Mouse (Mus musculus) monocyte, adult 5-6 weeks (primary cell): Measurements from ENCODE around the gene Zfpl1. TPM values are rescaled to one million over a fixed set of nuclear protein-coding genes. Genes with fewer than 3 reads are reported as not detected.
"Not testable (repeated sequence)": the region's sequence is repeated elsewhere in the genome, so short reads cannot be mapped to it uniquely, and the experiment has no call there.

Source experiments
- ATAC-seq: fragments of 153-309, 156-312 bp; replicated peaks from 2 replicates; pipeline ENCODE4 v1.8.0; 2017; ENCODE audit warnings: mild to moderate bottlenecking; ENCODE audit not compliant: low TSS enrichment, insufficient number of reproducible peaks, severe bottlenecking, poor library complexity, low FRiP score
- total RNA-seq: library from RNA; stranded (forward); fragments of 200-1000, 200-491, 200-594 nt; gene quantifications from 3 replicates; pipeline ENCODE4 v1.2.3, GENCODE M21; 2017

Gene Zfpl1
- total RNA-seq, 1 experiment from 2014 or later = 29.3 TPM

DNA sequence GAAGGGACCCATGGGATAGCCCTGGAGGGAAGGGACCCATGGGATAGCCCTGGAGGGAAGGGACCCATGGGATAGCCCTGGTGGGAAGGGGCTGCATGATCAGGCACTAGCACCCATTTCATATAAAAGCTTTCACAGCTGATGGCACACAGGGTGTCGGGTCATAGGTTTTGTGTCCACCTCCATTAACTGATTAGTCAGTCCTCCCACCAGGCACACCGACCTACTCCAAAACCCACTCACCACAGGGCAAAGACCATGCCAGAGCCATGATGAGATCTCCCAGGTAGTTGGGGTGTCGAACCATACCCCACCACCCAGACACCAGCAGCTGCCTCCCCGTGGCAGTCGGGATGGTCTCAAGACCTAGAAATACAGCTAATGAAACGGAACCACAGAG lies 21.7 kb downstream of the Zfpl1 start:
- no peak for ATAC-seq

DNA sequence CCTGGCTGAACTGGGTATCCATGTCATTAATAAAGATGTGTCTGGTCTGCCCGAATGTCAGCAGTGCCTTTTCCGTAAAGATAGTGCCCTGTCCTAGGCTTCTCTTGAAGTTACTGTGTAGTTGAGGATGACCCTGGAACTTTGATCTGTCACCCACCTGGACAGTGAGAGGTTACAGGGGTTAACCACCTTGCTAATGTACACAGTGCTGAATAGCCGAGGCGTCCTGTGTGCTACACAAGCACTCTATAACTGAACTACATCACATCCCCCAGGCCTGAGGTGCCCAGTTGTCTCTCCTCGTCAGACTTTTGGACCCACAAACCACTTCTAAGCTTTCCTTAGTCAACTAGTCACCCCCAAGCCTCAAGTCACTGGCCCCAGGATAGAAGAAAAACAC lies 22.3 kb downstream of the Zfpl1 start:
- no peak for ATAC-seq

DNA sequence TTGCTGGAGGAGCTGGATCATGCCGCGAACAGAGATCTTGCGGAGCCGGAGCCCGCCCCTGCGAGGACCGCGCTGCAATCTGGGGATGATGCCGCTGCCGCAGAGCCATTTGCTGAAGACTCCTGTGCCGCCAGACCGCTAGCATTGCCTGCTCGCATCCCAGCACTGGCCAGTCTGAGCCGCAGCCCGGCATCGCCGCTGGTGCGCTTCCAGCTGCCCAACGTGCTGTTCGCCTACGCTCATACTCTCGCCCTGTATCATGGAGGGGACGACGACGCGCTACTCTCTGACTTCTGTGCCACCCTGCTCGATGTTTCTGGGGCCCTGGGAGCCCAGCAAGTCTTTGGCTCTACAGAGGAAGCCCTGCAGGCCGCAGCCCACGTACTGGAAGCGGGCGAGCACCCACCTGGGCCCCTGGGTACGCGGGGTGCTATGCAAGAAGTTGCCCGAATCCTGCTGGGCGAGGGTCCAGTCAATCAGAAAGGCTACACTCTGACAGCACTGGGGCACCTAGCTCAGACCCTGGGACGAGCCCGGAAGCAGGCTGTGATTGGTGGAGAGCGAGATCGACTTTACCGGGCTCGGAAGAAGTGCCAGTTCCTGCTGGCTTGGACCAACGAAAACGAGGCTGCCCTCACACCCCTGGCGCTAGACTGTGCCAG lies 23.0 kb downstream of the Zfpl1 start:
- ATAC-seq = 0 out of 2 replicates have a peak, but pooled peaks have one; percentile 29

DNA sequence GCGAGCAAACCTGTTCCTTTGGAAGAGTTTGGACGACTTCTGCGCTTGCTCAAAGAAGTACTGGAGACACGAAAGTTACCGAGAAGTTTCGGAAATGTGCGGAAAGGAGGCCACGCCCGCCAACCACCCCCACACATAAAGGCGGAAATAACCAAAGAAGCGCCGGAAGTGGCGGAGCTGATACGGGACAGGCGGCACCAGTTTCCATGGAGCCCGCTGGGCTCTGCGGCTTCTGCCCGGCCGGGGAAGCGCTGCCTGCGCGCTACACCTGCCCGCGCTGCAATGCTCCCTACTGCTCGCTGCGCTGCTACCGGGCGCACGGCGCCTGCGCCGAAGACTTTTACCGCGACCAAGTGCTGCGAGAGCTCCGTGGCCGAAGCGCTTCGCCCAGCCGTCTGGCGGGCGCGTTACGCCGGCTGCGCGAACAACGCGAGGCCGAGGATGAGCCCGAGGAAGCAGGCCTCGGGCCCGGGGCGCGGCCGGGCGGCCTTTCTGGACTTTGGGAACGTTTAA lies 23.7 kb downstream of the Zfpl1 start, which contains the start of gene Znhit2:
Znhit2 (plus strand) TSS at position 172 of the 513 bp plus-strand sequence.
- ATAC-seq = peak; percentile 78

DNA sequence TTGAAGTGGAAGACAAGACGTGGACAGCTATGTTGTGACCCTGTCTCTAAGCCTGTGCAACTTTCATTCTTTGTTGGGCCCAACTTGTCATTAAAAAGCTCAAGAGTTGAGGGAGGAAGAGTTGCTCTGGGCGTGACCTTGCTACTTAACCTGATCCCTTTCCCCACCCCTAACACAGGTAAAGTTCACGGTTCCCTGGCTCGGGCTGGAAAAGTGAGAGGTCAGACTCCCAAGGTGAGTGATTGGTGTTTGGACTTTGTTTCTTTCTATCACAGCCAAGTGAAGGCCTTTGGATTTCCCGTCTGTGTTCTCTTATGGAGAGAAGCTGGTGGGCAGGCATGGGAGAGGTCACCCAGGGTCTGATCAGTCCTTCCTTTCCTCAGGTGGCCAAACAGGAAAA lies 25.8 kb downstream of the Zfpl1 start:
- ATAC-seq = no peak

DNA sequence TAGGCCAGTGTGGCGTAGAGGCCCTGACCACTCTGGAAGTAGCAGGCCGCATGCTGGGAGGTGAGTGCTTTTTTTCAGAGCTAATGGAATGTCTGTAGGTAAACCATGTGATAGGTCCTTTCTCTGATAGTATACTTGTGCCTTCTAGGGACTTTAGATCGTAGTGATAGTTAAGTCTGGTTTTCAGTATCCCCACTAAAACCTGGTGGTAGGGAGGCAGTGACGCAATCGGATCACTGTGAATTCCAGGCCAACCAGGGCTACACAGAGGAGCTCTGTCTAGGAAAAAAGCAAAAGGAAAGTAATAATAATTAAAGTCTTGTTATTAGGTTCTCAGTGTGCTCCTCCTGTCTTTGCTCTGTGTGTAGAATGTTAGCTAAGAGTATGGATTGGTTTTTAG lies 26.2 kb downstream of the Zfpl1 start:
- no peak for ATAC-seq

DNA sequence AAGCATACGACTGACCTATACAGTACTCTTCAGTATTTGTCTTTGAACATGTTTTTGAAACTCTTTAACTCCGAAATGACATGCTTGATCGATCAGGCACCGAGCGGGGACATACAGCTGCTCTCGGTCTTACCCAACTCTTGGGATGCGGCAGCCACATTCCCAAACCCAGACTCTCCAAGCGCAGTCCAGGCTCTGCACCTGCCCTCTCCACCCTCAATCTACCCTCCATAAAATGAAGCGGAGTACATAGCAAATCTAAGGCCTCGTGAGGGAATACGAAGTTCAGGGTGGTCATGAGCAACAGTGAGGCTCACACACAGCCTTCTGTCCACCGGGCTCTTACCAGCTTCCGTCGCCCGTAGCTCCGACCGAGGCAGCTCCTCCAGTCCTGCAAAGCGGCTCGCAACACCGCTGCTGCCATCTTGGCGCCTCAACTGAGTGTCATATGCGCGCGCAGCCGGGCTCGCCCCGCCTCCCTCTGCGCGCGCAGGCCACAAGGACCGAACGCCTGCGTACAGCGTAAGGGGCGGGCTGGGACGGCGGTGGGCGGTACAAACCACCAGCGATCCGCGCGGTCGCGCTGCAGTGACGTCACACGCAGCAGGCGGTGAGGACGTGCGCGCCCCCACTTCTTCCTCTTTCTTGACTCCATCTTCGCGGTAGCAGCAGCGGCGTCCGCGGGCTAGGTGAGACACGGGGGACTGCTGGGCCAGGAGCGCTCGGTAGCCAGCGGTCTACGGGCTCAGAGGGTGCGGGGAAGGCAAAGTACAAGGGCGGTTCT lies 27.3 kb downstream of the Zfpl1 start, which contains the start of the genes Mrpl49 and Fau:
Mrpl49 (minus strand) TSS at position 473 of the 784 bp plus-strand sequence.
Fau (plus strand) TSS at position 532 of the 784 bp plus-strand sequence.
- ATAC-seq = peak; percentile 73

DNA sequence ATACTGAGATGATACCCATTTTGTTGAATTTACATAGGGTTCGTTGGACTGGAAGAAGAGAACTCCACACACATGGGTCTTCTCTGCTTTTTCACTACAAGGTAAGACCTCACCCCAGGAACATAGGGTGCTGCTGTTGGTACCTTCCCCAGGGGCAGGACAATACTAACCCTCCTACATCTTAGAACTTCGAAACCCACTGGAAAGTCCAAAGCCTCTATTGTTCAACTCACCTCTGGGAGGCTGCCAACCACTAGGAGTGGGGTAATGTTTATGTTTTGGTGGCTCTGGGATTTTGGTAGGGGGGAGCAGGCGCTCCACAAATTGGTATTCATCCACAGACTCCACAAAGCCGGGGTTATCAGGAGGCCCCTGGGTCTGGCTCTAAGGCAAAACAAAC lies 28.1 kb downstream of the Zfpl1 start:
- ATAC-seq = no peak

DNA sequence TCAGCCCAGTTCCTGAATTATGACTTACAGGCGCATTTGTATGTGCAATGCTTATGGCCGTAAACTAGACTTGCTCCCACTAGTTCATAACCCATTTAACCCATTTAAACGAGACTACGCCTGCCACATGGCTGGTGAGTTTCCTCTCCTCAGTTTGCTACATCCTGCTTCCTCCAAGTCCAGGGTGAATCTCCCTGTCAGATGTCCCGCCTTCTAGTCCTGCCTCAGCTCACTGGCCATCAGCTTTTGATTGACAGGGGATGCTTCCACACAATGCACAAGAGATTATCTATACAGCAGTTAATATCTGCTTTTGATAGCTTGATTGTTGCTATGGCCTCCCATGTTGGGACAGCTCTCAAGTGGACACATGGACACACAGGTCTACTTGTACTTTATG lies 30.5 kb downstream of the Zfpl1 start:
- ATAC-seq = no peak

DNA sequence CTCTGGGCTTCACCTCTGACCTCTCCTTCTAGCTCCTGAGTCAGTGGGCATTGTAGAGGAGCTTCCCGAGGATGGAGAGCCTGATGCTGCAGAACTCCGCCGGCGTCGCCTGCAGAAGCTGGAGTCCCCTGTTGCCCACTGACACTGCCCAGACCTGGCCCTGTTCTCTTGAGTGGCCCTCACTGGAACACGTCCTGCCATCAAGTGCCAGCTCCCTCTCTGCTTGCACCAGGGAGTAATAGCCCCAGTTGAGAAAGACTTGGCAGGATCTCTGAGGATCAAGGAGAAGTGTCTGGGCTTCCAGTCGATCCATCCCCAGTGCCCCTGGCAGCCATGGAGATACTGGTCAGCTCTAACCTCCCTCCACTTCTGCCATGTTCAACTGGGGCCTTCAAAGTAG lies 32.2 kb downstream of the Zfpl1 start:
- no peak for ATAC-seq

DNA sequence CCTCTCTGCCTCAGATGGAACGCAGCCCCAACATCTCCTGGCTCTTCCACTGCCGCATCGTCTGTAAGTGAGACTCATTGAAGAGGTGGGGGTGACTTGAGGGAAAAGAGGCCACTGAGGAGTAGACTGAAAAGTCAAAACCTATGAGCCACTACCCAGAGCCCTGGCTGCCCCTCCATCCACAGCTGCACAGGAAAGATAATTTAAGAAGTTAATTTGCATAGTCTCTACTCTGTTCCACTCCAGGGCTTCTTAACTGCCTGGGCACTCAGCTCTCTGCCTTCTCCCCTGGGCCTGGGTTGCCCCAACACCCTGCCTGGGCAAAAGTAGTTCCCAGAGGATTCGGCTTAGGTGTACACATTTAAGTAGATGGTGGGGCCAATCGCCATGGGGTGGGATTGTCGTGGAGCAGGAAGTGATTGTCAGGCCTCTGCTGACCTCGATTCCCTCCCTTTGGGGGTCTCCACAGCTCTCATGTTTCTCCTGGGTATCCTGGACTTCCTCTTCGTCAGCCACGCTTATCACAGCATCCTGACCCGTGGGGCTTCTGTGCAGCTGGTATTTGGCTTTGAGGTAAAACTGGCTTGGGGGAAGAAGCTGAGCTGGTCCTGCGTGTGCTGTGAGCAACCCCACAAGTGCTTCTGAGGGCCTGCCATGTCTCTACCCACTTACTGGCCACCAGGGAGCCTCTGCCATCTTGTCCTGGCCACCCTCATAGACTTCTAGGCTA lies 35.9 kb downstream of the Zfpl1 start:
- no peak for ATAC-seq

DNA sequence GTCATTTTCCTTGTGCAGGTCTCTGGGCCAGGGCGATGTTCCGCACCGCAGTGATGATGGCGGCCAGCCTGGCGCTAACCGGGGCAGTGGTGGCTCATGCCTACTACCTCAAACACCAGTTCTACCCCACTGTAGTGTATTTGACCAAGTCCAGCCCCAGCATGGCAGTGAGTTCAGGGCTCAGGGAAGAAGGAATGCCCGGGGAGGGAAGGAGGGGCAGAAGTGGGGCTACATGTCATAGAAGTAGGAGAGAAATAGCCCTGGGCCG lies 36.9 kb downstream of the Zfpl1 start:
- ATAC-seq = no peak

DNA sequence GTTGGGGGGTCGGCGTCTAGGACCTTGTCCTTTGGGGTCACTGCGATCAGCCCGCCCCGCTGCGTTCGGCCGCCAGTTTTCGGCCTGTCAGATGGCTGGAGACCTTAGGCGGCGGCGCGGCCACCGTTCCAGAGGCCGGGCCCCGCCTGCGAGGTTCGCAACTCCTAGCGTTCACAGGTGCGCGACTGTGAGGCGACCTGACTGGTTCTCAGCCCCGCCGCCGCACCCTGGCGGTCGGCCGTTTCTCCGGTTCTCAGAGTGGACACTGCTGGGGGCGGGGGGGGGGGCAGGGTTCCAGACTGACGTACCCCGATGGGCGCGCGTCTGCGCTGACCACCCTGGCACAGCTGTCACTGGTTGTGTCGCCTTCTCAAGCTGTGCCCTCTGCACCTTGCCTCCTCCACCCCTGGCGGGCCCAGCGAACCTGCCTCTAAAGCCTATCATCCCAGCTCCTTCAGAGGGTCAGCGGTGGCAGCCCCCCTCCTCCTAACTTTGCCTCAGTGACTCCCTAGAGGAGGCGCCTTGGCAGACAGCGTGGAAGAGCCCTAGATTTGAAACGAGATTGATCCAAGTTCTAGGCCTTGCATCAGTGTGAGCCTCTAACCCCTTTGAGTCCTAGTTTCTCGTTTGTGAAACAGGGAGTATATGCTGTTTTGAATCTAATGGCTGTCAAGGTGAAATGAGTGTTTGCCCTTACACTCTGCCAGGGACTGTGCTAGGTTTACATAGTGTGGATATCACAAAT lies 37.4 kb downstream of the Zfpl1 start:
- no peak for ATAC-seq

DNA sequence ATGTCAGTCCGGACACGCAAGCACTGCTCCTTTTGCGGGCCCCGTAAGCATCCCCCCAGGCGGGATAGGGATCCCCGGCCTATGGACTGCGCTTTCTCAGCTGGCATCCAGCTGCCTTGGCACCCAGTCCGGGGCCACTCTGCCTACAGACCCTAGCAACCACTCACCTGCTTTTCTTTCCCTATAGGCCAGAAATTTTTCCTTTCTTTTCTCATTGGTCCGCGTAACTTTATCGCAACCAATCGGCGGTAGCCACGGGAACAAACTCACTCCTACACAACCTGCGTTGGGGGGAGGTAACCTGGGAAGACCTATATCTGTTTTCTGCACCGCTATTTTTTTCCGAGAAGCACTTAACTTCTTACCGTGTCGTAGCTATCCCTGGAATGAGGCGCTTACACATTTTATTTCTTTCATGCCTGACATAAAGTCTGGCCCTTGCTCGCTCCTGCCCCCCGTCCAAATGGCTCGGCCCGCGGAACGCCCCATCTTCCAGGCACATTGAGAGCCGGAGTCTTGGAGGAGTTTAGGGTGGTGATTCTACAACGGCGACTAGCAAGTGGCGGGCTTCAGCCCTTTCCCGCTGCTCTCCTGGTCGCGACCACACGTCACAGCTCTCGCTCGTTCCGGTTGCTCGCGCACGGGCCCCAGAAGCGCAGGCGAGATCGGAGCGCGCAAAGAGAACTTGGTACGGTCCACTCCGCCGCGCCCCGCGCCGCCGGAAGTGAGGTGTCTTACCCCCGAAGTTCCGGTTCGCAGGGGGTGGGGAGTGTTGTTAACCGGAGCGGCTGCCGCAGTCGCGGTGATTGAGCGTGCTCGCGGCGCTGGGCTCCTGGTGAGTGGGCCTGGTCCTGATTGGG lies 38.2 kb downstream of the Zfpl1 start, which contains the start of gene Syvn1:
Syvn1 (plus strand) TSS at position 283 of the 860 bp plus-strand sequence.
- ATAC-seq = peak; percentile 73

DNA sequence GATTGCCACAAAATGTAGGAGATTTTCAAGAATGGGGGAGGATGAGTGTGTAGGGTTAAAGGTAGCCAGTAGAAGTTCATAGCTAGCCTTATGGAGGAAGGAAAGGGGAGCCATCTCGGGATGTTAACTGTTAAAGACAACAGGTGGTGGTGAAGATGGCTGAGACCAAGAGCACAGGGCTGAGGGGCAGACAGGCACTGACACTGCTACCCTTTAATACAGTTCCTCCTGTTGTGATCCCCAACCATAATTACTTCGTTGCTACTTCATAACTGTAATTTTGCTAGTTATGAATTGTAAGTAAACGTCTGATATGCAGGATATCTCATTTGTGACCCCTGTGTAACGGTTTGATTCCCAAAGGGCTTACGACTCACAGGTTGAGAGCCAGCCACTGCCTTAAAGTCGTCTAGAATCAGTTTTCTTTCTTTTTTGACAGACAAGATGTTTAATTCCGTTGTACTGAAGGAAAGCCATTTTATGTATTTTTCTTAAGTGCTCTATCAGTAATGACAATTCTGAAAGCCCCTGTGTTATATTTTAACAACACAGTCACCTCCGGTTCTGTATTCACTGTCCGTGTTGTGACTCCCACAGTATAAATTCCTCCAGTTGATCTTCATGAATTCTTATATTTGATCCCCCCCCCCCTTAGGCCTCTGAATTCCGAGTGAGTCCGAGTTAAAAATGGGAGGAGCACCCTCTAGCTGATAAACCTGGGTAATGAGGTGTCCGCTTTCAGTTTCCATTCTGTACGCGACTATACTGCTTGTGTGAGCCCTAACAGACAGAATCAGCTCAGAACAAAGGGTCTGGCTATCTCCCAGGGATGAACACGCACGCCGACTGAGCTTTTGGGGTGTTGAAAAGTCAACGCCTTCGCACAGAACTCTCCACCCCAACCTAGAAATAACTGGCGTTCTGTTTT lies 39.1 kb downstream of the Zfpl1 start:
- ATAC-seq = peak; percentile 0; the same call in 1 of the 2 replicates

DNA sequence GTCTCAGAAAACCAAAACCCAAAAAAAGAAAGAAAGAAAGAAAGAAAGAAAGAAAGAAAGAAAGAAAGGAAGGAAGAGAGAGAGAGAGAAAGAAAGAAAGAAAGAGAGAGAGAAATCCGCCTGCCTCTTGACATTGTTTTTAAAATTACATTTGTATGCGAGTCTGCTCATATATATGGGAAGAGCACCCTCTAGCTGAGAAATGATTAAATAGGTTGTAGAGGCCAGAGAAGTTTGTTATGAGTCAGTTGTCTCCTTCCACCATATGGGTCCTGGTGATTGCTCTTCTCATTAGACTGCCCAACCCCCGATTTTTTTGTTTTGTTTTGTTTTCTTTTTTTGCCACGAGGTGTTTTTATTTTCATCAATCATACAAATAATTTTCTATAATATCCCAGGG lies 40.7 kb downstream of the Zfpl1 start:
- not testable (repeated sequence) for ATAC-seq

DNA sequence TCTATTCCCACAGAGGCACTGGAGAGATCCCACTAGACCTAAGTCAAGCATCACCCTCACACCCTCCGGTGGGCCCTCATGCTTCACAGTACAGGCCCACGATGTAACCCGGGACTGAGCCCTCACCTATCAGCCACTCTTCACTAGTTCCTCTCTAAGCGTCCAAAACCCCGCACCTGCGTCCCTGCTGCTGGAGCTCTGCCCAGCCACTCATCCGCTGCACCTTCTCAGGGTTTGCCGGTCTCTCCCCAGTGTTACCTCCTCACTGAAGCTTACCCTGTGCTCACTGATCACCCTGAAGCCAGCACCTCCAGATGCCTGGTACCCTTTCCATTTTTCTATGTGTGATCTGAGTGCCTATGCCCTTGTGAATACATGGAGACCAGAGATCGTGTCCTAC lies 42.5 kb downstream of the Zfpl1 start:
- ATAC-seq = no peak
